Mouse (Mus musculus) neural tube, embryonic 15.5 days (tissue): ENCODE measurements at regions not wholly inside any gene's neighbourhood (a gene's known extent, or its start where the extent isn't known, plus 50 kb on each side); places are given as distances from the start of the nearest gene placed in this dataset.
"Not testable (repeated sequence)": the region's sequence is repeated elsewhere in the genome, so short reads cannot be mapped to it uniquely, and the experiment has no call there.

ENCODE experiments used
- ATAC-seq: fragments of 200-750 bp; cut with Nextera tagmentation; 2 replicates; pipeline ENCODE4 v1.8.0; 2017; ENCODE audit warnings: mild to moderate bottlenecking, moderate TSS enrichment, moderate library complexity; ENCODE audit not compliant: low FRiP score
- H3K27ac ChIP-seq: fragments of 300-500 bp; sonication (generic); replicated peaks from 2 replicates; pipeline ENCODE4 v1.5.1; 2015; ENCODE audit warnings: mild to moderate bottlenecking, inconsistent platforms
- H3K27me3 ChIP-seq: fragments of 300-500 bp; sonication (generic); replicated peaks from 2 replicates; pipeline ENCODE4 v1.6.1; 2015; ENCODE audit warnings: inconsistent platforms
- H3K36me3 ChIP-seq: fragments of 300-500 bp; sonication (generic); 2 replicates; pipeline ENCODE4 v1.6.1; 2015; ENCODE audit warnings: inconsistent platforms
- H3K4me1 ChIP-seq: fragments of 300-500 bp; sonication (generic); 2 replicates; pipeline ENCODE4 v1.6.1; 2015; ENCODE audit warnings: inconsistent platforms
- H3K4me2 ChIP-seq: fragments of 300-500 bp; sonication (generic); 2 replicates; pipeline ENCODE4 v1.6.1; 2015; ENCODE audit warnings: inconsistent platforms, mild to moderate bottlenecking, moderate library complexity
- H3K4me3 ChIP-seq: fragments of 300-500 bp; sonication (generic); replicated peaks from 2 replicates; pipeline ENCODE4 v1.5.1; 2015; ENCODE audit warnings: mild to moderate bottlenecking, inconsistent platforms
- H3K9ac ChIP-seq: fragments of 300-500 bp; sonication (generic); replicated peaks from 2 replicates; pipeline ENCODE4 v1.6.1; 2015; ENCODE audit warnings: mild to moderate bottlenecking, inconsistent platforms
- H3K9me3 ChIP-seq: fragments of 300-500 bp; sonication (generic); replicated peaks from 2 replicates; pipeline ENCODE4 v1.6.1; 2016; ENCODE audit warnings: inconsistent platforms
- WGBS: fragments of 180-500 bp; shearing (Covaris S2); methylation state at CpG from one replicate; pipeline ENCODE4 v1.1.7; 2015; ENCODE audit warnings: mixed read lengths; 5-methylcytosine and 5-hydroxymethylcytosine counted together

GRCm38 (mm10) chr12:15604630-15605029 lies 212.1 kb downstream of the Trib2 start:
- 69% methylated on average over 1 of the region's 1 CpGs for WGBS
- Histone ChIP-seq H3K4me2 (no peak overlapping the region), H3K27ac (no peak overlapping the region), H3K36me3 (no peaks in the 10 kb centered on the region), H3K27me3 (no peaks in the 10 kb centered on the region), H3K9me3 (no peaks in the 10 kb centered on the region), H3K4me3 (no peak overlapping the region), H3K9ac (no peak overlapping the region), H3K4me1 (peaks cover 9% of the 10 kb centered on the region; the same call in 1 of the 2 replicates)
- ATAC-seq = no peak

GRCm38 (mm10) chr12:15603885-15604284 lies 212.8 kb downstream of the Trib2 start:
- no peak overlapping the region for H3K4me2 ChIP-seq
- H3K9ac ChIP-seq = no peak overlapping the region
- peaks cover 9% of the 10 kb centered on the region; the same call in 1 of the 2 replicates for H3K4me1 ChIP-seq
- no peak overlapping the region for H3K4me3 ChIP-seq
- WGBS = 70% methylated on average over 5 of the region's 5 CpGs
- no peaks in the 10 kb centered on the region for H3K27me3 ChIP-seq
- H3K9me3 ChIP-seq = no peaks in the 10 kb centered on the region
- ATAC-seq = no peak
- H3K36me3 ChIP-seq = no peaks in the 10 kb centered on the region
- H3K27ac ChIP-seq = no peak overlapping the region

- Histone ChIP-seq H3K4me3 (no peak overlapping the region), H3K9me3 (no peaks in the 10 kb centered on the region), H3K27ac (no peak overlapping the region), H3K4me1 (peaks cover 9% of the 10 kb centered on the region; the same call in 1 of the 2 replicates), H3K27me3 (no peaks in the 10 kb centered on the region), H3K36me3 (no peaks in the 10 kb centered on the region), H3K9ac (no peak overlapping the region), H3K4me2 (no peak overlapping the region)
- WGBS = 53% methylated on average over 5 of the region's 5 CpGs
- ATAC-seq = no peak
Measured at GRCm38 (mm10) chr12:15603319-15603718, 213.4 kb downstream of the Trib2 start.

DNA sequence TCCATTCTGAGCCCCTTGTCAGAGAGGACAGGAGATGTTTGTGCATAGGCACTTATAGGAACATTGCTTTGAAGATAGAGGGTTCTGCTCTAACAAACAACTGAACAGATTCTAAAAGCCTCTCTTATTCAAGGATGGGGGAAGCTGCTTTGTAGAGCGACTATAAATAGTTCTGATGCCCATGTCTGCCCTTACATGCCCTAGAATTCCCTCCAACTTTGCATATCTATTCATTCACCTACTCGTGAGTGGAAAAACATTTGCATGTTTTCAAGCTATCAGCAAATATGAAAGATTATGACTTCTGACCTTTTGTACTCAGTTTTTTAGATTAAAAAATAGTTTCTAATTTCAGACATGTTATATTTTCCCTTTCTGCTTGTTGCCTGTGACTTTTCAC lies 222.0 kb downstream of the Trib2 start:
- 62% methylated on average over 2 of the region's 2 CpGs for WGBS
- H3K27ac ChIP-seq = no peak overlapping the region
- no peaks in the 10 kb centered on the region for H3K9me3 ChIP-seq
- H3K36me3 ChIP-seq = no peaks in the 10 kb centered on the region
- H3K4me3 ChIP-seq = no peak overlapping the region
- no peak for ATAC-seq
- no peak overlapping the region for H3K9ac ChIP-seq
- H3K27me3 ChIP-seq = no peaks in the 10 kb centered on the region
- H3K4me2 ChIP-seq = no peak overlapping the region
- H3K4me1 ChIP-seq = no peaks in the 10 kb centered on the region

GRCm38 (mm10) chr12:15587864-15588263 lies 228.9 kb downstream of the Trib2 start:
- not testable (repeated sequence) for H3K27me3 ChIP-seq, H3K4me2 ChIP-seq, H3K36me3 ChIP-seq, H3K9ac ChIP-seq, H3K27ac ChIP-seq, H3K4me3 ChIP-seq, H3K9me3 ChIP-seq, H3K4me1 ChIP-seq, ATAC-seq
- 93% methylated on average over 2 of the region's 2 CpGs for WGBS

- Histone ChIP-seq H3K36me3 (no peaks in the 10 kb centered on the region), H3K27me3 (no peaks in the 10 kb centered on the region), H3K4me1 (no peaks in the 10 kb centered on the region), H3K4me3 (no peak overlapping the region), H3K9me3 (no peaks in the 10 kb centered on the region), H3K4me2 (no peak overlapping the region), H3K9ac (no peak overlapping the region), H3K27ac (no peak overlapping the region)
- WGBS = 93% methylated on average over 4 of the region's 4 CpGs
- no peak for ATAC-seq
Measured at GRCm38 (mm10) chr12:15586706-15587442, 229.8 kb downstream of the Trib2 start.

DNA sequence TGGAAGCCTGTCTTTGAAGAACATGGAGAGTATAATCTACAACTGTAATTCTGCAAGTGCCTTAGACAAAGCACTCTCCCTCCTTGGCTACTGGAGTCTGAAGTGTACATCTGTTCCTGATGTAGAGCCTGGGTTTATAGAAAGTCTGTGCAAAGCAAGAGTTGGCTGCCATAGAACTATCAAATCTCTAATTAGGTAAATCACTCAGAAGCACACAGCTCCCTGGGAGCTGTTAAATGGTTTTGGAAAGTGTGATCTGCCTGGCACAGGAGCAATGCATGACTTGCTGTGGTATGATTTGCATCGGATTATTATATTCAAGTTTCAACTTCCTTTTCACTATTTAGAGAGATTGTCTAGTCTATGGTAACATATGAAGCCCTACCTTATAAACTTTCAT lies 230.9 kb downstream of the Trib2 start:
- Histone ChIP-seq H3K4me2 (no peak overlapping the region), H3K9ac (no peak overlapping the region), H3K4me1 (no peaks in the 10 kb centered on the region), H3K36me3 (no peaks in the 10 kb centered on the region), H3K9me3 (no peaks in the 10 kb centered on the region), H3K27me3 (no peaks in the 10 kb centered on the region), H3K4me3 (no peak overlapping the region), H3K27ac (no peak overlapping the region)
- WGBS = 69% methylated on average over 1 of the region's 1 CpGs
- ATAC-seq = peak; percentile 53; the same call in 1 of the 2 replicates

- Histone ChIP-seq H3K27ac (no peak overlapping the region), H3K4me2 (no peak overlapping the region), H3K27me3 (no peaks in the 10 kb centered on the region), H3K9me3 (no peaks in the 10 kb centered on the region), H3K4me3 (no peak overlapping the region), H3K4me1 (no peaks in the 10 kb centered on the region), H3K36me3 (no peaks in the 10 kb centered on the region), H3K9ac (no peak overlapping the region)
- WGBS = 92% methylated on average over 4 of the region's 4 CpGs
- ATAC-seq = no peak
Measured at GRCm38 (mm10) chr12:15584721-15585120, 232.0 kb downstream of the Trib2 start.

GRCm38 (mm10) chr12:15566785-15567109 lies 250.0 kb downstream of the Trib2 start:
- Histone ChIP-seq H3K4me1 (peaks cover 5% of the 10 kb centered on the region; the same call in 1 of the 2 replicates), H3K4me3 (no peak overlapping the region), H3K9ac (no peak overlapping the region), H3K36me3 (no peaks in the 10 kb centered on the region), H3K4me2 (no peak overlapping the region), H3K27me3 (no peaks in the 10 kb centered on the region), H3K9me3 (no peaks in the 10 kb centered on the region), H3K27ac (peak overlapping the region; percentile 57)
- ATAC-seq = peak; percentile 65
- WGBS = 26% methylated on average over 4 of the region's 4 CpGs

DNA sequence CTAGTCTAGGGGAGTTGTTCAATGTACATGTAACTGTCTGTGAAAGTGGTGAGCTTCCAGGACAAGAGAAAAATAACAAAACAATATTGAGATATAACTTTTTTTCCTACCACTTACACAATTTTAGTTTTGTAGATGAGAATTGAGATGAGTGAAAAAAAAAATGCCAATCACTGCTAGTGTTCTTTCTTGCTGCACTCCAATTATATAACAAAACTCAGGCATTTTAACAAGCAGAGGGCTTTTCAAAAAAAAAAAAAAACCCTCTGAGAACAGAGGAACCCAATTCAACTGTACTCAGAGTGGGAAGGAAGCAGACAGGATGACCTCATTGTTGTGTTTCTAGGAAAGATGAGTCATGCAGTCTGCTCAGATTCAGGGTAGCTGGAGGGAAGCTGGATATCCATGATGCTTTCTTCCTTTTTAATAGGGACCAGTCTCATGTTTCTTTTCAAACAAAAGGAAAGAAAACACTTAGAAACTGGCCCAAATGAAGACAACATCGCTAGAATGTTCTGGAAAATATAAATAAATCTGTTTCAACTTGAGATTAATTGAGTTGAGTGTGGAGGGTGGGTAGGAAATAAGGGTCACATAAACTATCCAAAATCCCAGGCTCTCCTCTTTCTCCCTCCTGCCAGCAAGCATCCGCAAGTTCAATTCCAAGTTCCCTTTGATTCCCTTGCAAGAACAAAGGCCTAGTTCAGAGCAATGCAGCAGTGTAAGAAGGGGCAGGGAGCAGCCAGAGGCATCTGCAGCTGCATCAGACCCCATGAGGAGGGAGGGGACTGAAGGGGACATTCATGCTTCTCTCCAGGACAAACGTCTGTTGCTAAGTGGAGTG lies 250.6 kb downstream of the Trib2 start:
- H3K27ac ChIP-seq = peak overlapping the region; percentile 57
- 12% methylated on average over 3 of the region's 3 CpGs for WGBS
- ATAC-seq = peak; percentile 63

DNA sequence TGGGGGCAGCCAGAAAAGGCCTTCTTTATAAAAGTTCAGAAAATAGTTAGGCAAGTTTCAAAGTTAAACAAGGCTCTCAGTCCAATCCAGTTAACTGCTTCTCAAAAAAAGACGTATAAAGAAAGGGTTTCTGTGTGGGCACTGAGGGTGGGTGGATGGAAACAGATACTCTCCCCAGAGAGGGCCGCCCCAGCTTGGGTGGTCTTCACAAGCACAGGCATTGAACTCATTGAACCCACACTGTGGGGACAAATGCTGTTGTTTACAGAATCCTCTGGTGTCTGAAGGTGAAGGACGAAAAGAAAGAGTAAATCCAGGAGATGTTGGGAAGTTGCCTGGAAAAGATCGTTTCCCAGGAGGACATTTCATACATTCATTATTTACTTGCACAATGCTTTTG lies 253.9 kb downstream of the Trib2 start:
- no peak overlapping the region for H3K9ac ChIP-seq
- peaks cover 5% of the 10 kb centered on the region; the same call in 1 of the 2 replicates for H3K4me1 ChIP-seq
- WGBS = 42% methylated on average over 4 of the region's 4 CpGs
- H3K9me3 ChIP-seq = no peaks in the 10 kb centered on the region
- ATAC-seq = no peak
- H3K4me3 ChIP-seq = no peak overlapping the region
- H3K4me2 ChIP-seq = no peak overlapping the region
- H3K27me3 ChIP-seq = no peaks in the 10 kb centered on the region
- no peak overlapping the region for H3K27ac ChIP-seq
- no peaks in the 10 kb centered on the region for H3K36me3 ChIP-seq

More for the DNA sequence above, 250.6 kb downstream of the Trib2 start:
- no peaks in the 10 kb centered on the region for H3K9me3 ChIP-seq
- no peaks in the 10 kb centered on the region for H3K27me3 ChIP-seq
- H3K4me1 ChIP-seq = peaks cover 5% of the 10 kb centered on the region; the same call in 1 of the 2 replicates
- no peaks in the 10 kb centered on the region for H3K36me3 ChIP-seq
- no peak overlapping the region for H3K4me2 ChIP-seq
- H3K4me3 ChIP-seq = no peak overlapping the region
- no peak overlapping the region for H3K9ac ChIP-seq

- Histone ChIP-seq H3K4me1 (no peaks in the 10 kb centered on the region), H3K27me3 (no peaks in the 10 kb centered on the region), H3K9ac (no peak overlapping the region), H3K36me3 (no peaks in the 10 kb centered on the region), H3K27ac (no peak overlapping the region), H3K9me3 (no peaks in the 10 kb centered on the region), H3K4me2 (no peak overlapping the region), H3K4me3 (no peak overlapping the region)
- WGBS = 87% methylated on average over 6 of the region's 6 CpGs
- ATAC-seq = no peak
Measured at GRCm38 (mm10) chr12:15555471-15555870, 261.3 kb downstream of the Trib2 start.
